Mouse (Mus musculus): ENCODE measurements around the gene Hmg20a.

The Hmg20a gene

GRCm38 (mm10) chr9:56495795-56496232, 77.4 kb downstream of the Hmg20a start:
- in situ Hi-C loops (cut with MboI, MseI), result no loop called here

GRCm38 (mm10) chr9:56496567-56496966, 78.2 kb downstream of the Hmg20a start:
- in situ Hi-C loops (cut with MboI, MseI), result no loop called here

- in situ Hi-C loops (cut with MboI, MseI), result no loop called here
Observed at GRCm38 (mm10) chr9:56497181-56497864, 78.9 kb downstream of the Hmg20a start.

- in situ Hi-C loops (cut with MboI, MseI), result loop anchor here (25.0 kb wide), 1 partner anchor 1638 kb away; no protein-coding TSS in a partner anchor
Observed at GRCm38 (mm10) chr9:56499324-56500067, 81.1 kb downstream of the Hmg20a start.

GRCm38 (mm10) chr9:56500893-56501590, 82.6 kb downstream of the Hmg20a start:
- in situ Hi-C loops (cut with MboI, MseI), result loop anchor here (25.0 kb wide), 1 partner anchor 1636 kb away; no protein-coding TSS in a partner anchor

- in situ Hi-C loops (cut with MboI, MseI), result loop anchor here (25.0 kb wide), 1 partner anchor 1635 kb away; no protein-coding TSS in a partner anchor
Observed at GRCm38 (mm10) chr9:56501721-56502542, 83.5 kb downstream of the Hmg20a start.

- in situ Hi-C loops (cut with MboI, MseI), result loop anchor here (25.0 kb wide), 1 partner anchor 1635 kb away; no protein-coding TSS in a partner anchor
Observed at GRCm38 (mm10) chr9:56502543-56502971, 84.1 kb downstream of the Hmg20a start.

DNA sequence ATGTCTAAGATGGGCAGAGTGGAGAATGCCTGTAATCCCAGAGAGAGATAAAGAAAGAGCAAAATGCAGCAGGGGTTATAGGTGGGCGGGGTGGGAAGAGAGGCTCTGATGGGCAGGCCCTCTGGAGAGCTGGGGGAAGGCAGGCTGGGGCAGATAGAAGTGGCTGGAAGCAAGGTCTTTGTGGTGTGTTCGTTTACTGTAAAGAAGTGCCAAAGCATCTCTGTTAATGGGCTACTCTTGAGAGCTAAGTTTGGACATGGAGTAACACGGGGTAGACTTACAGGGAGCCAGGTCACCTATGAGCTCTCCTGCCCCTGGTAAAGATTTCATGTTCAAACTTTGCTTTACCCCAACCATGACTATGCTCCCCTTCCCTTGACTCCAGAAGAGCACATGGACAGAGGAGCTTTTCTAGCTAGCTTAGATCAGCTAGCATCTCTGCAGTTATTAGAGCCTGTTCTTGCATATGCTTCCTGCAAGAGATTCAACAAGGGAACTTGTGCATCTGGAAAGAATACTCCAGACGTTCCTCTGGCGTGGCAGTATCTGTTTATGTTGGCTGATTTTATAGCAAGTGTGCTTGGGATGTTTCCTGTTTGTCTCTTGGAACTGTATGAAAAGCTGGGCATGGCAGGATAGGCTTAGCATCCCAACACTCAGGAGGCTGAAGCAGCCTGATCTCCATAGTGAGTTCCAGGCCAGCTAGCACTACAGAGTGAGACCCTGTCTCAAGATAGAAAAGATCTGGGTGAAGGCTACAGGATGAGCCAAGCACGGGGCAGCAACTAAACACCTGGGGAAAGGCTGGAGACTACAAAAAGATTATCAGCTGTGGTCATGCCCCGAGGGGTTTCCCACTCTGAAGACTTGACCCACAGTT, 85.5 kb downstream of the Hmg20a start:
- in situ Hi-C loops (cut with MboI, MseI), result loop anchor here (25.0 kb wide), 1 partner anchor 1633 kb away; no protein-coding TSS in a partner anchor

GRCm38 (mm10) chr9:56504511-56504910, 86.1 kb downstream of the Hmg20a start:
- in situ Hi-C loops (cut with MboI, MseI), result loop anchor here (25.0 kb wide), 1 partner anchor 1633 kb away; no protein-coding TSS in a partner anchor

- in situ Hi-C loops (cut with MboI, MseI), result loop anchor here (5.0 to 25.0 kb wide), 2 partner anchors 243 to 1632 kb away; no protein-coding TSS in a partner anchor
Observed at GRCm38 (mm10) chr9:56505083-56505792, 86.8 kb downstream of the Hmg20a start.

DNA sequence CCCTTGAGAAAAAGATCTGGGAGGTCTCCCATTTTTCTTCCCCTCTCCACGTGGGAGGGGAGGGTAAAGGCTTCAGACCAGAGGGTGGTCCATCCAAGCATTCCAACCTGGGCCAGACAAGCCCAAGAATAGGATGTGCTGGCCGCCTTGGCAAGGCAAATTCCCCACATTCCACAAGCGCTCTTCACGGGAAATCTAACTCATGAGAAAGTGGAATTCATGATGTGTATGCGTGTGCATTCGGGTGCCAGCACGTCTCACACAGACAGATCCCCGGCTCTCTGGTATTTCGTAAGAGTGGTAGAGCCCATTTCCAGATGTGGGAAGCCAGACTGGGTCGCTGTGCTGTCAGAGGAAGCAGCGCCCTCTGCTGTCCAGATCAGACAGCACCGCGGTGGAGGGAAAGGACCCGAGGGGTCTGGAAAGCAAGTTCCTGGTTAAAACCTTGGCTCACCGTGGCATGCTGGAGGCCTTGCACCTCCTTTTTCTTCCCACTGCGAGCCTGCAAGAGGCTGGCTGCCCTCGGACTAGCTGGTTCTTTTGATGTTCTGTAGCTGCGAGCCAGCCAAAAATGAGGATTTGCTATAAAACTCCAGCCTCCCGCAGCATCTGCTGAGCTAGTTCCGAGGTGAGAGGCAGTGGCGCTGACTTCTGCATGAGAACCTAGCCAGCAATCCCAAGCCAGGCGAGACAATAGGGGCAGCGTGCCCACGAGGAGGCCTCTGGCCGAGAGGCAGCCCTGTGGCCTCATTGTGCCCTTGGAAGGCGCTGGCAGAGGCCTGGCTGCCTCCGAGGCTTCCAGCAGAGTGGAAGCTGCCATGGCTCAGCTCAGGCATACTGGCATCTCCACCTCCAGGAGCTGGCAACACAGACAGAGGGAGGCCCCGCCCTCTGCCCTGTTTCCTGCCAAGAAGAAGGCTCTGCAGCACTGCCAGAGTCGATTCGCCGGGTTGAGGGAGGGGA, 87.7 kb downstream of the Hmg20a start:
- in situ Hi-C loops (cut with MboI, MseI), result loop anchor here (5.0 to 25.0 kb wide), 2 partner anchors 244 to 1631 kb away; no protein-coding TSS in a partner anchor

DNA sequence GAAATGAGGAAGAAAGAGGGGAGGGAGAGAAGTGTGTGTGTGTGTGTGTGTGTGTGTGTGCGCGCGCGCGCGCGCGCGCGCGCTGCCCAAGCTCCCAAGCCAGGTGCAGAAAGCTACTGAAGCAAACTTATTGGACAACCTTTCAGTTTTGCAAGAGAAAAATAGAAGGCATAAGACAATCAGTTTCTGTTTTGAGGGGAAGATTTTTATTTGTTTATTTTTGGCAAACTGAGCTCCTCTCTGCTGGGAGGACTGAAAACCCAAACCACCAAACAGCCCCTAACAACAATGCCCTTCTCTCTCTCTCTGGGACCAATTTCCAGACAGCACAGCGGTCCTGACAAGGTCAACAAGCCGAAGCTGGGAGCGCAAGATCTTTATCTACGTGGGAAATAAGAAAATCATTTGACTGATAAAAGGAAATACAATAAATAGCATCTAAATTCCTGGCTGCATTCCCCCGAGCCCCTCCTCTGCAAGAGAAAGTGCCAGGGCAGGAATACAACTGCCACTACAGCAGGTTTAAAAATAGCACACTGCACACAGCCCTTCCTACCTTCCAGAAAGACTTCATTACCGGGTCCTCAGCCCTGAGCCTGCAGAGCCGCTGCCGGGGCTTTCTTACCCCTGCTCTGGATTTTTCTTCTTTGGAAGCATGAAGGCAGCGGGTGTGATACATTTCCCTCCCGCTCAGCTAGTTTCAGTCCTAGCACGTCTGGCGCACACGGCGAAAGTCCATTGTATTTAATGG, 88.7 kb downstream of the Hmg20a start:
- in situ Hi-C loops (cut with MboI, MseI), result loop anchor here (5.0 to 25.0 kb wide), 2 partner anchors 245 to 1630 kb away; no protein-coding TSS in a partner anchor

GRCm38 (mm10) chr9:56507682-56508061, 89.3 kb downstream of the Hmg20a start:
- in situ Hi-C loops (cut with MboI, MseI), result loop anchor here (5.0 to 25.0 kb wide), 2 partner anchors 245 to 1630 kb away; no protein-coding TSS in a partner anchor

- in situ Hi-C loops (cut with MboI, MseI), result loop anchor here (5.0 to 25.0 kb wide), 2 partner anchors 247 to 1628 kb away; no protein-coding TSS in a partner anchor
Observed at GRCm38 (mm10) chr9:56508835-56509451, 90.5 kb downstream of the Hmg20a start.

DNA sequence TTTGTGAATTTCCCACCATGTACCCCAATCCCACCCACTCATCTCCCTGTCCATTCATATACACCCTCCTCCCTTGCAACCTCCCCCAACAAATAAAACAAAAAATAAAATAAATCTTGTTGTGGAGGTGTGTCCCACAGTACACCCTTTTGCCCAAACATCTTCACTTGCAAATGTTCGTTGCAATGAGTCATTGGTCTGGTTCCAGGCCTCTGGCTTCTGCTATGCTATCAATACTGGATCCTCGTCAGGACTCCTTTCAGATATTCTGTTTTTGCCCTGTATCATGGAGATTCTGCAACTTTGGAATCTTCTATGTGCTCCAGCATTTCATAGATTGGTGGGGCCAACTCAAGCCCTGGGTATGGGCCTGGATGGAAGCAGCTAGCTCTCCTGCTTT, 91.9 kb downstream of the Hmg20a start:
- in situ Hi-C loops (cut with MboI, MseI), result loop anchor here (25.0 kb wide), 1 partner anchor 1627 kb away; no protein-coding TSS in a partner anchor

GRCm38 (mm10) chr9:56512486-56512885, 94.1 kb downstream of the Hmg20a start:
- in situ Hi-C loops (cut with MboI, MseI), result loop anchor here (25.0 kb wide), 1 partner anchor 1625 kb away; no protein-coding TSS in a partner anchor

Measured in T-helper 1 cell (primary cell).